Mouse (Mus musculus) c-Kit-positive CD71-negative TER-119-negative erythroid progenitor cells, embryonic 14.5 days (primary cell): Measurements from ENCODE around the gene Olfr1360.
A peak's percentile ranks its signal among the peaks of the same experiment; 100 is the strongest.
"Not testable (repeated sequence)": the region's sequence is repeated elsewhere in the genome, so short reads cannot be mapped to it uniquely, and the experiment has no call there.

Experiments used
- DNase-seq: peaks from one replicate; pipeline ENCODE4 v3.0.0-alpha.2; 2013; ENCODE audit warnings: low read depth

The Olfr1360 gene

DNA sequence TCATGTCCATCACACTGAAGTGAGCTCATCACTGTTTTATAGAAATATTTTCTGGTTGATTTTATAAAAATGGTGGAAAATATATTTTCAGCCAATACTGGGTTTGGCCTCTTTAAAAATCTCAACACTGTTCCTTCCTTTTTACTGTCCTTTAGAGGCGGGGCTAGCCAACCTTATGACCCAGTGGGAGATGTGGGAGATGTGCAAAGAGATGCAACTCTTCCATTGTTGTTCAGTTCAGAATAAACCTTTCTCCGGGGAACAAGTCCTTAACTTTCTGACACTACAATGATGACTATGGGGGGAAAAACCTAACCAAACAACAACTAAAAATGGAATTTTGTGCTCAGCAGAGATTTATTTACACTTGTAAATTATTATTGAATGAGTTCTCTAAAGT, at the start of gene Olfr1360:
Gene Olfr1360 (minus strand): TSS at position 101 of the 400 bp plus-strand sequence.
- DNase-seq = no peak

DNA sequence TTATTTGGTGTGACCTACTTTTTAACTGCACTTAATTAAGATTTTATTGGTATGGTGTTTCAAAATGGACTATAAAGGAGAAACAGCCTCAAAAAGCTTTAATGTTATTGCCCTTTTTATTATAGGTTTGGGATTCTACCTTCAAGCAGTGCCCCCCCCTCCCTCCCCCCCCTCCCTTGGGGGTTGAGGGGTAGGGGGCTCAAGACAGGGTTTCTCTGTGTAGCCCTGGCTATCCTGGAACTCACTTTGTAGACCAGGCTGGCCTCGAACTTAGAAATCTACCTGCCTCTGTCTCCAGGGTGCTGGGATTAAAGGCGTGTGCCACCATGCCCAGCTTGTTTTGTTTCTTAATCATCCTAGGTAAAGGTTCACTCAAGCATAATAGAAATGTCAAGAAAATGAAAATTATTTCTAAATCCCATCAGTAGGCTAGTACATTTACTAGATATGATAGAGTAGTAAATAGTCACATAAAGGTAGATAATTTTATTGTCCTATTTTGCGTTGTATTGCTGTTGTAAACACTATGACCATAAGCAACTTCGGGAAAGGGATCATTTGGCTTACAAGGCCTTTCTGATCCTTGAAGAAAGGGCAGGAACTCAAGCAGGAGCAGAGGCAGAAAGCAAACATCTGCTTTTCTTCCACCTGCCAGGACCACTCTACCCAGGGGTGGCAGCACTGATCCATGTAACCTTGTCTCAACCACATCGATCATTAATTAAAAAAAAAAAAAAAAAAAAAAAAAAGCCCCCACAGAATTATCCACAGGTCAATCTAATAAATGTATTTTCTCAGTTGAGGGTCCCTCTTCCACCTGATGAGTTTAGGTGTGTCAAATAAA, 46.0 kb upstream of the Olfr1360 start:
- DNase-seq = no peak

DNA sequence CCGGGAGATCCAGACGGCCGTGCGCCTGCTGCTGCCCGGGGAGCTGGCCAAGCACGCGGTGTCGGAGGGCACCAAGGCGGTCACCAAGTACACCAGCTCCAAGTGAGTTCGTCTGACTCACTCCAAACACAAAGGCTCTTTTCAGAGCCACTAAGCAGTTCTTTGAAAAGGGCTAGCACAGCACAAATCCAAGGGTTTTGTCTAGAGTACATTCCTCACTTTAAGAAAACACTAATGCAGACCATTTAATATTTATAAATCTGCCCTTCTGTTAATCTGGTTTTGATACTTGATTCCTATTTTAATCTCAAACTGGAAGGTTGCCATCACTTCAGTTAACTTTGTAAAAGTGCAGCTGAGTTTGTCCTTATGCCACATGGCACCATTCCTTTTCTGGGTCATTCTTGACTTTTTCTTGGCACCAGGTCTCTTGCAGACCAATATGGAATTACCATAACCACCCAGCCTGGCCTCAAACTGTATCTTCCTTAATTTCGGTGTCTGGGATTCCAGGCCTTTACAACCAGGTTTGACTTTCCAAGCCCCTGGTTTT, 45.2 kb upstream of the Olfr1360 start:
- DNase-seq = no peak

DNA sequence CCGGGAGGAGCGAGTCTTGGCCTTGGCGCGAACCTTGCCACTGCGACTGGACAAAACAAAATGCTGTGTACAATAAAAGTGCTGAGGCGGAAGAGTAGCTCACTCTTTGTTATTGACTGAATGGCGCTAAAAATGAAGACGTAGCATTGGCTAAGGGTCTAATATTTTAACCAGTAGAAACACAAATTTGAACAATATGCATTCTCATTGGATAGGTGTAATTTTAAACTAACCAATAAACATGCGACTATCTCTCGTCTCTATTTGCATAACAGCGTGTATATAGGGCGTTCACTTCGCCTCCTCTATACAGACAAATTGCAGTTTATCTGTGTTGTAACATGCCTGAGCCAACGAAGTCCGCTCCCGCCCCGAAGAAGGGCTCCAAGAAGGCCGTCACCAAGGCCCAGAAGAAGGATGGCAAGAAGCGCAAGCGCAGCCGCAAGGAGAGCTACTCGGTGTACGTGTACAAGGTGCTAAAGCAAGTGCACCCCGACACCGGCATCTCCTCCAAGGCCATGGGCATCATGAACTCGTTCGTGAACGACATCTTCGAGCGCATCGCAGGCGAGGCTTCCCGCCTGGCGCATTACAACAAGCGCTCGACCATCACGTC, 44.7 kb upstream of the Olfr1360 start, which contains the start of gene Hist1h2bm:
Gene Hist1h2bm (plus strand): TSS at position 288 of the 616 bp plus-strand sequence.
- peak; percentile 77 for DNase-seq

DNA sequence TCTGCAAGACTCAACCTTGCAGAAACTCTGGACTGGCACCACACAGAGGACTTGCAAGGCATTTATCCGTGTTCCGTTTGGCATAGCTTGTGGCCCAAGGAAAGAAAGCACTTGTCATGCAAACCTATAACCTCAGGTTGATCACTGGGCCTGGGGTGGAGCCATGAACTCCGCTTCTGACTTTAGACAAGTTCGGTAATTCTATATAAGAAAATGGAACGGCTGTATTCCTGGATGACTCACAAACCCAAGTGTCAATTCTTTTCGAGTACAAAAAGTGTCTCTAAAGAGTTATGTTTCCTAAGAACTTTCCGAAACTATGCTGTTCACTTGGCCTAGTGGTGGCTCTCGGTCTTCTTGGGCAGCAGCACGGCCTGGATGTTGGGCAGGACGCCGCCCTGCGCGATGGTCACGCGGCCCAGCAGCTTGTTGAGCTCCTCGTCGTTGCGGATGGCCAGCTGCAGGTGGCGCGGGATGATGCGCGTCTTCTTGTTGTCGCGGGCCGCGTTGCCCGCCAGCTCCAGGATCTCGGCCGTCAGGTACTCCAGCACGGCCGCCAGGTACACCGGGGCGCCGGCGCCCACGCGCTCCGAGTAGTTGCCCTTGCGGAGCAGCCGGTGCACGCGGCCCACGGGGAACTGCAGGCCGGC, 44.0 kb upstream of the Olfr1360 start:
- not testable (repeated sequence) for DNase-seq

DNA sequence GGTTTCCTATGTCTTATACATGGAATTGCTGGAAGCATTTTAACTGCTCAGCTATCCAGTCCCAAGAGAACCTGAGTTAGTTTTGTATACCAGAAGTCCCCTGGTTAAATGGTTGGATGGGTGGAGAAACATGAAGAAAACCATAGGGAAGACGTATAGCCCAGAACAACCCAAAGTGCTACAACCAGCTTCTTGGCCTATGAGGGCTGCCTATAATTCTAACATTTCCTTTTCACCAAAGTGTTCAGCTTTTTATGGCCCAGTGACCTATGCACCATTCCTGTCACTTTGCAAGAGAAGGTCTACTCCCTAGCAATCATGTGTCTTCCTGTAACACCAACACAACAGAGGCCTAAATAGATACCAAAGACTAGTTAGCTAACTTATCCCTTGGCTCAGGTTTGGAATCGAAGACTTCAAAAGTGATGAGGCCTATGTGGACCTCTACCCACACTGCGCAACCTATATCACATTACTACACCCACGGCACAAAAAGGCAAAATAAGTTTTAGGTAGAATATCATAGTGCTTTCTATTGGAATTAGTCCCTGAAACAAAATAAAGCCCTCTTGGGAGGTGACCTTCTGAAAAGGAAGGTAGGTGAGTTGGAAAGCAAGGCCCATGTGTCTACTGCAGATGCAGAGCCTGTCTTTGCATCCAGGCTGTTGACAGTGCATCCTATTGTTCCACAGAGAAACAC, 41.3 kb upstream of the Olfr1360 start:
- no peak for DNase-seq

DNA sequence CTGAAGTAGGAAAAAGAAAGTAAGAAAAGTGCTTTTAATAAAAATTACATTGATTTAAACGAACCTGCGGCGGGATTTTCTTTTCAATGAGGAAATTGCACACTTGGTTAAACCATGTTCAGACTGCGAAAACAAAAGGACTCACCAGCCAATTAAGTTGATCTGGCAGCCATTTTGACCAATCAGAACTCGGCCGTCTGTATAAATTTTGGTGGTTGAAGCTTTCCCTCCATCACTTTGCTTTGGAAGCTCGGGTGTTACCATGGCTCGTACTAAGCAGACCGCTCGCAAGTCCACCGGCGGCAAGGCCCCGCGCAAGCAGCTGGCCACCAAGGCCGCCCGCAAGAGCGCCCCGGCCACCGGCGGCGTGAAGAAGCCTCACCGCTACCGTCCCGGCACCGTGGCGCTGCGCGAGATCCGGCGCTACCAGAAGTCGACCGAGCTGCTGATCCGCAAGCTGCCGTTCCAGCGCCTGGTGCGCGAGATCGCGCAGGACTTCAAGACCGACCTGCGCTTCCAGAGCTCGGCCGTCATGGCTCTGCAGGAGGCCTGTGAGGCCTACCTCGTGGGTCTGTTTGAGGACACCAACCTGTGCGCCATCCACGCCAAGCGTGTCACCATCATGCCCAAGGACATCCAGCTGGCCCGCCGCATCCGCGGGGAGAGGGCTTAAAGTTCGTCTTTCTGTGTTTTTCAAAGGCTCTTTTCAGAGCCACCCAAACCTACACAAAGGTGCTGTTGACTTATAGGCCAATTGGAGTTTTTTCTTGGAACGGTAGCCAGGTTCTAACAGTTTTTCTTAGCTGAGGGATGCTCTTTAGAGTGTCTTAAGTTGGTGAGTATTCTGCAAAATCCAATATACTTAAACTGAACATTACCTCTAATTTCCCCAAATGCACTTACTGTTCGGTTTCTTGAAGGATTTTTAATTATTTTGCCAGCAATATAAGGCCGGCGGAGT, 40.5 kb upstream of the Olfr1360 start, which contains the start of gene Hist1h3h:
Gene Hist1h3h (plus strand): TSS at position 263 of the 961 bp plus-strand sequence.
- peak; percentile 83 for DNase-seq

DNA sequence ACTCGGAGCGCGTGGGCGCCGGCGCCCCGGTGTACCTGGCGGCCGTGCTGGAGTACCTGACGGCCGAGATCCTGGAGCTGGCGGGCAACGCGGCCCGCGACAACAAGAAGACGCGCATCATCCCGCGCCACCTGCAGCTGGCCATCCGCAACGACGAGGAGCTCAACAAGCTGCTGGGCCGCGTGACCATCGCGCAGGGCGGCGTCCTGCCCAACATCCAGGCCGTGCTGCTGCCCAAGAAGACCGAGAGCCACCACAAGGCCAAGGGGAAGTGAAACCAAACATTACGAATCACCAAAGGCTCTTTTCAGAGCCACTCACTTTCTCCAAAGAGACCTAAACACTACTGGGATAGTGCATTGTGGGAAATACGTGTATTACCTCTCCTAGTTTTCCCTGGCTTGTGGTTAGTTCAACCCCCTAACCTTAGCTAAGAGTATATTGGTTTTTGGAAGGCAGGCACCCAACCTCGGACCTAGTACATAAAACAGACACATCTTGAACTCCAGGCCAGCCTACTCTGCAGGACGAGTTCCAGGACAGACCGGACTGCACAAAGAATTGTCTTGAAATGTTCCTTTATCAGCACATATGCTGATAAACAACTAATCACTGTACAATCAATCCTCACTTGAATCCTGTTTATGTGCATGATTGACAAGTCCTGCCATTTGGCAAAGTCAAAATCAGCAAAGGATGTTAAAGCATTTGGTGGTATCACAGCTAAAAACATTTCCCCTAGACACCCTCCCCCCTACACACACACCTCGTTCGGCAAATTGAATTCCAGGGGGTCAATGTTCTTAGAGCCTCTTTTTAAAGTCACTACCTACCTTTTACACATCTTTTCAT, 39.6 kb upstream of the Olfr1360 start:
- not testable (repeated sequence) for DNase-seq

DNA sequence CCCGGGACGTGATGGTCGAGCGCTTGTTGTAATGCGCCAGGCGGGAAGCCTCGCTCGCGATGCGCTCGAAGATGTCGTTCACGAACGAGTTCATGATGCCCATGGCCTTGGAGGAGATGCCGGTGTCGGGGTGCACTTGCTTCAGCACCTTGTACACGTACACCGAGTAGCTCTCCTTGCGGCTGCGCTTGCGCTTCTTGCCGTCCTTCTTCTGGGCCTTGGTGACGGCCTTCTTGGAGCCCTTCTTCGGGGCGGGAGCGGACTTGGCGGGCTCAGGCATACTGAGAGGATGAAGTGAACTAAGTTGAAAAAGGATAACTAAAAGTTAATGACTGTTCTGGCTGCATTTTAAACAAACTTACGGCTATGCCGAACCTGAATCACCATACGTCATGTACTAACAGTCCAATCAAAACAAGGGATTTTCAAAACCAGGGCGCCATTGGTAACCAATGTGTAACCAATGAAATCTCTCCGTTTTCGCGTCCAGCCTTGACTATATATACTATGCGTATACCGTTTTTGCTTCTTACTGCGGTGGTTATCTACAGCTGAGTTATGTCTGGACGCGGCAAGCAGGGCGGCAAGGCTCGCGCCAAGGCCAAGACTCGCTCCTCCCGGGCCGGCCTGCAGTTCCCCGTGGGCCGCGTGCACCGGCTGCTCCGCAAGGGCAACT, 38.8 kb upstream of the Olfr1360 start, which contains the start of the genes Hist1h2bl and Hist1h2ai:
Gene Hist1h2bl (minus strand): TSS at position 280 of the 676 bp plus-strand sequence.
Gene Hist1h2ai (plus strand): TSS at position 559 of the 676 bp plus-strand sequence.
- peak; percentile 90 for DNase-seq

DNA sequence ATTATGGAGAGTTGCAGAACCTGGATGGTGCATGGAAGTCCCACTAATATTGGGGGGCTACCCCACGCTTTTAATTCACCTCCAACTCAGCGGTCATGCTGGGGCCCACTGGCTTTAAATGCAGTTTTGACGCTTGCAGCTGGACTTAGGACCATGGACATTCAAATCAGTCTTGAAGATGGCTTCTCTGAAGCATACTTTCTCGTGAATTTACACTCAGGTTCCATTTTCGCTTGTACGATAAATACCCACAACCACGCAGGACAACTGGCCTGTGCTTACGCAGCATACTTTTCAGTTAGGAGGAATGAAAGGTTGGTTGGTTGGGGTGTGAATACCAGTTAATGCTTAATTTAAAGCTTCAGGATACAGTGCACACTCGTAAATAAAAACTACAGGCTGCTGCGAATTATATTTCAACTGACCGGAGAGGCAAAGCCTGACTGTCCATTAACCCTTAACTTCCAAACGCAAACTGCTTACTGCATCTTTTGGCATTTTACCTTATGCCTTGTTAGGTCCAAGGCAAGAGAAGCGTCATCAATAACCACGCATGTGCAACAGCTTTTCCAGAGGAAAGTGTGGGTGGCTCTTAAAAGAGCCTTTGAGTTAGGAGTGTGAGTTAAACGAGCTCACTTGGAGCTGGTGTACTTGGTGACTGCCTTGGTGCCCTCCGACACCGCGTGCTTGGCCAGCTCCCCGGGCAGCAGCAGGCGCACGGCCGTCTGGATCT, 38.1 kb upstream of the Olfr1360 start:
- no peak for DNase-seq

DNA sequence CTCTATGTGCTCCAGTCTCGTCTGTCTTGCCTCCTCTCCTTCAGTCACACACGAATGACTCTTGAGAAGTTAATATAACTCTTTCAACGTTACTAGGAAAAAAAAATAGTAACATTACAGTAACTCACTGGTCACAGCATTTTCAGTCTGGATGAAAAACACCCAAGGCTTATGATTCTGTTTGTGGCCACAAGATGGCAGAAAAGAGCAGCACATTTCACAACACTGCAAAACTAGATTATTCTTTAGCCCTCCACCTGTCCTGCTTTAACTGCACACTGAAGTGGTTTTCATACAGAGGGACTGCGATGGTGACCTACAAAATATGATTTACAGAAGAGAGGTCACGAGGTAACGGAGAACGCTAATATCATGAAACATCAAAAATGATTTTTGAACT, 37.5 kb upstream of the Olfr1360 start:
- DNase-seq = peak; percentile 64

DNA sequence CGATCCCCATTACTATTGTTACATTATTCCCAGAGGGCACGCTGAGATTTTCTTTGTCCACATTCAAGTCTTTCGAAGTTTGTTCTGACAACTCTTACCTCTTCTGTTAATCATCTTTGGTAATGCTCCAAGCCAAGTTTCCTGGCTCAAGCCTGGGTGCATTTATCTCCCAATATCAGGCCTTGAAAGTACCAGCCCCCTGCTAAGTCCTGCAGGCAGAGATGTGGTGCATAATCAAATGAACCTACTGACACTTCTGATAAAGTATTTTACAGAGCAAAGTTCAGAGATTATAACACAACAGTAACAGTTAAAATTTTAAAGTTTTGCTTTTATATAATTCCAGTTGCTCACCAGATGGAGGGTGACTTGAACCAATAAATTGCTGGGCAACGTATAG, 34.5 kb upstream of the Olfr1360 start:
- DNase-seq = no peak

DNA sequence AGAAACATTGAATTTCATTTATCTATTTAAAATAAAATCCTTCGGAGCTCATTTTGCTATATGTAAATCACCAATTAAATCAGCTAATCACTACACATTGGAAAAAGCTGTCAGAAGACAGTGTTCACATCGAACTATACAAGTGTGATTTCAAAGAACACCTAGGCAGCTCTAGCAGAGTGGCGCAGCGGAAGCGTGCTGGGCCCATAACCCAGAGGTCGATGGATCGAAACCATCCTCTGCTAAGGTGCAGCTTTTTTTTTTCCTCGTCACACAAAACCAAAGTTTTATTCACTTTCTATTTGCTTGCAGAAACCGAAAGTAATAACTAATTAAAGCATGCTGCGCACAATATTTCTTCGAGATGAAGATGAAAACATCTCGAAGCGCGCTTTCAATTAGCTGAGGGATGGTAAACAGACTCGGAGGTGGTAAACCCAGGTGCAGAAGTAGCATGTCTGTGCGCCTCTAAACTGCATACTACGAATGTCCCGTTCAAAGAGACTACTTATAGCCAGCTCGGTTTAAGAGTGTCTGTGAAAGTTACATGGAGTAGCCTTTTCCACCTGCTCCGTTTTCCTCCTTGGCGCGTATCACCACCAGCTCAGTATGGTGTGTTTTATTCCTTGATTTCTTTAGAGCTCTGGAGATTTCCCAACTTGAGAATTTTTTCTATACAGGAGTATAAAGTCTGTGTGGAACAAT, 33.8 kb upstream of the Olfr1360 start:
- no peak for DNase-seq

DNA sequence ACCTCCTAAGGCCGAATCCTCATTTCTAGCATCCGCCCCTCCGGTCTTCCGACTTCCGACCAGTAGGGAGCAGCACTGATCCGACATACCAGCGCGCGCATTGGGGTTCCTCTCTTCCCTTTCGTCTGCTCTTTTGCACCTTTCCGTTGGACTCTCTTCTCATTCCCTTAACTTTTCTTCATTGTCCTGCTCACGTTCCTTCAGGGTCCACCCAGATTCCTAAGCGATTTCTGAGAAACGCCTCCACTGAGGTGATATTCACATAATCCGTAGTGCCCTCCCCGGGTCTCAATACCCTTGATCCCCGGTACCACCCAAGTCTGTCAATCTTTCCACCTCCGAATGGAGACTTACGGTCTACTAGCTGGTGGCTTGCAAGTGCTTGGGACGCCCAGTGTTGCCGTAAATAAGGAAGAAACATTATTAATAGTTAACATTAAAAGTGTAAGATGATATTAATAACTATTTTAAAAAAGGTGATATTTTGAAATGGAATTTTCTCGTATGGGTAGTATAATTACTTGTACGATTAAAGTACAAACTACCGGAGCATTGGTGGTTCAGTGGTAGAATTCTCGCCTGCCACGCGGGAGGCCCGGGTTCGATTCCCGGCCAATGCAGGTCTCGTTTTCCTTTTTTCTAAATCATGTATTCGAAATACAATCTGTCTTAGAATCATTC, 33.0 kb upstream of the Olfr1360 start:
- peak; percentile 78 for DNase-seq

DNA sequence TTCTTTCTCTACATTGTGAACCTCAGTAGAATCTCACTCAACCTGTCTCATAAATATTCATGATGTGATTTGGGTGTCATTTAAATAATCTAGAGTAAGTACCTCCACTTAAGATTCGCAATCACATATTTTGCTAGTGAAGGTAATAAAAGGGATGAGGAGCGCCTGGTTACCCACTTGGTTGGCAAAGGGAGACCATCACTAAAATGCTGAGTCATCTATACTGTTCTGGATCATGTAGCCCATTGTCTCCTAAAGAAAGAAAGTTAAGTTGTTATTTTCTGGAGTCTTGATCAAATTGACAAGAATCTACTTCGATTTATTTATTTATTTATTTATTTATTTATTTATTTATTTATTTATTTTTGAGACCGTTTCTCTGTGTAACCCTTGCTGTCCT, 29.5 kb upstream of the Olfr1360 start:
- DNase-seq = no peak

DNA sequence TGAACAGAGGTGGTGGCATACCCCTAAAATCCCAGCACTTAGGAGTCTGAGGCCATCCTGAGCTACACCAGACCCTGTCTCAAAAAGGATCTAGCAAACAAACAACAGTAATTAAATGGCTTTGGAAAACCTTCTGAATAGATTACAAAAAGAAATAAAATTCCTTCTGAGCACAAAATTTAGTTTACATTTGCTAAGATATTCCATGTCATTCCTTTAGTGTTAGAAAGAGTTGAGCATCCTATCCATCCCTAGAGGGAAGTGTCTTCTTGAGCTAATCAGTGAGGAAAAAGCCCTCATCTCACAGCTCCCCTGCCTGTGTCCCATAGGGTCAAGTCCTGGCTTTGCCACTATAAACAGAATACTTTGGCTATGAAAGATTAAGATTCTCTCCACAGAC, 20.6 kb upstream of the Olfr1360 start, which contains the start of gene Olfr1359:
Gene Olfr1359 (plus strand): TSS at position 301 of the 400 bp plus-strand sequence.
- no peak for DNase-seq

DNA sequence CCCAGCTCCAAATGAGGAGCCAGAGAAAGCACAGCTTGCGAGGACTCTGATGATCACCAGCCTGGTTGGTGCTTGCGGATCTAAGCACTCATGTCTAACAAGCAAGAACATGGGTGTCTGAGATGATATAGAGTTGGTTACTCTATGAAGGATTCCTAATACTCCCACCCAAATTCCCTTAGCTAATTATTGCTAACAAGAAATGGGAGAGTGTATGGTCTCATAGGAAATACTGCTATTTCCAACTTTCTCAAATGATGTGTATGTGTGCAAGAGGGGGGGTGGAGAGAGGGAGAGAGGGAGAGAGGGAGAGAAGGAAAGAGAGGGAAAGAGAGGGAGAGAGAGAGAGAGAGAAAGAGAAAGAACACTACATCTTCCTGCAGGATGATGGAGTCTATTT, 13.9 kb downstream of the Olfr1360 start, which contains the start of gene Olfr1361:
Gene Olfr1361 (minus strand): TSS at position 101 of the 400 bp plus-strand sequence.
- DNase-seq = no peak
